Mouse (Mus musculus): ENCODE results near the gene Plekhg3.

Plekhg3 gene

GRCm38 (mm10) chr12:76578465-76578864 lies 47.8 kb downstream of the Plekhg3 start:
- no peak for ATAC-seq (ENCODE audit: insufficient number of reproducible peaks, low FRiP score, low TSS enrichment)

DNA sequence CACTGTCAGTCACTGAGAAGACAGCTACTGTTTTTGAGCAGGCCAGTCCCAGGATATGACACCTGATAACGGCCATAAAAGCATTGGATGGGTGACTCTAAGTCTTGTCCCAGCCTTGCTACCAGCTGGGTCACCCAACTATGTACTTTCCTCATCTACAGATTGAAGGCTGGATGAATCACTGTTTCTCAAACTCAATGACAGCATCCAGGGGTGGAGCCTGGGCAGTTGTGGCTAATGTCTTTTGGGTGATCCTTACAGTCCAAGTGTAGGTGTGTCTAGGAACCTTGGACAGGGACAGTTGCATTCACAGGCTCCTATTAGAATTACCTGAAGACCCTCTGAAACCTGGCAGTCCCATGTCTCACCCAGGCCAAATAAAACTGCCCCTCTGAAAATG lies 49.1 kb downstream of the Plekhg3 start:
- ATAC-seq (ENCODE audit: insufficient number of reproducible peaks, low FRiP score, low TSS enrichment): no peak

DNA sequence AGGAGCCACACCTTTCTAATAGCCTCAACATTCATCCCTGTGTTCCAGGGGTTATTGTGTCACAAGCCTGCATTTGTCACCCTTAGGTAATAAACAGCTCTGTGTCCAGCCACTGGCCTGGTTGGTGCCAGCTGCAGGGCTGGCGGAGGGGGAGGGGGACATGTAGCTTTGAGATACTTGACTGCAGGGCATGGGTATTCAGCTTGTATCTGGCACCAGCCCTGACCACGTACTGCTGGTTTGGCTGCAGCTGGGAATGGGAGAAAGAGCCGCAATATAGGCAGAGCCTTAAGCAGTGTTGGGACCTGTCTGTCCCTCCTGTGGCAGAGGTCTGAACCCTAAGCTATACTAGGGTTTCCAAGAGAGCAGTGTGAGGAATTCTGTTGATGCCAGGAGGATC lies 51.4 kb downstream of the Plekhg3 start:
- no peak for ATAC-seq (ENCODE audit: insufficient number of reproducible peaks, low FRiP score, low TSS enrichment)

- no peak for ATAC-seq (ENCODE audit: insufficient number of reproducible peaks, low FRiP score, low TSS enrichment)
These were observed 52.1 kb downstream of the Plekhg3 start for GRCm38 (mm10) chr12:76582841-76583240.

GRCm38 (mm10) chr12:76583454-76583853 lies 52.8 kb downstream of the Plekhg3 start:
- ATAC-seq (ENCODE audit: insufficient number of reproducible peaks, low FRiP score, low TSS enrichment): no peak

DNA sequence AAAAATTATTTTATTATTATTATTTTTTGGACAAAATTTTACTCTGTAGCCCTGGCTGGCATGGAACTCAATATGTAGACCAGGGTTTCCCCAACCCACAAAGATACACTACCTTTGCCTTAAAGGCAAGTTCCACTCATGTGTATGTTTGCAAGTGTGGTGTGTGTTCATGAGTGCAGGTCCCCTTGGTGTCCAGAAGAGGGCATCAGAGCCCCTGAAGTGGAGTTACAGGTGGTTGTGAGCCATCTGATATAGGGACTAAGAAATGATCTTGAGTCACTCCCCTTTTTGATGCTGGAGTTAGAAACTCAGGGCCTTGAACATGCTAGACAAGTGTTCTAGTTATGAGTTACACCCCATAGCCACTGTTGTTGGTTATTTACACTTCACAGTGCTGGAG lies 54.3 kb downstream of the Plekhg3 start:
- no peak for ATAC-seq (ENCODE audit: insufficient number of reproducible peaks, low FRiP score, low TSS enrichment)

GRCm38 (mm10) chr12:76587357-76587756 lies 56.7 kb downstream of the Plekhg3 start:
- no peak for ATAC-seq (ENCODE audit: insufficient number of reproducible peaks, low FRiP score, low TSS enrichment)

- ATAC-seq (ENCODE audit: insufficient number of reproducible peaks, low FRiP score, low TSS enrichment): no peak
These were observed 58.8 kb downstream of the Plekhg3 start for GRCm38 (mm10) chr12:76589531-76589930.

GRCm38 (mm10) chr12:76591037-76591436 lies 60.3 kb downstream of the Plekhg3 start:
- no peak for ATAC-seq (ENCODE audit: insufficient number of reproducible peaks, low FRiP score, low TSS enrichment)

DNA sequence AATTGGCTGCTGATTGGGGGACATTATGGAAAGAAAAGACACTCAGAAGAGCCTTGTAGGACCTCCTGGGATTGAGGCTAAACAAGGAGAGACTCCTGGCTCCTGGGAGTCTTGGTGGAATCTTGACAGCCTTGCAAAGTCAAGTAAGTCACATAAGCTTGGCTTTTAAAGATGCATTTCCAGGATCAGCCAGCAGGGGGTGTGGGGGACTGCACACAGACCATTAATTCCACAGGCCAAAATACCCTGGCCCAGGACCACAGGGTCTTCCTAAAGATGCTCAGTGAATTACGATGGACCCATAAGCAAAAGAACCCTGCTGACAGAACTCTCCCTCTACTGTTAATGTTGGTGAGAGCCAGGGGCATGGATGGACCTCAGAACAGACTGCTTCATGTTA lies 61.5 kb downstream of the Plekhg3 start:
- no peak for ATAC-seq (ENCODE audit: insufficient number of reproducible peaks, low FRiP score, low TSS enrichment)

- ATAC-seq (ENCODE audit: insufficient number of reproducible peaks, low FRiP score, low TSS enrichment): no peak
These were observed 62.6 kb downstream of the Plekhg3 start for GRCm38 (mm10) chr12:76593254-76593653.

- ATAC-seq (ENCODE audit: insufficient number of reproducible peaks, low FRiP score, low TSS enrichment): no peak
These were observed 63.2 kb downstream of the Plekhg3 start for GRCm38 (mm10) chr12:76593839-76594322.

- ATAC-seq (ENCODE audit: insufficient number of reproducible peaks, low FRiP score, low TSS enrichment): no peak
These were observed 63.9 kb downstream of the Plekhg3 start for GRCm38 (mm10) chr12:76594556-76594955.

GRCm38 (mm10) chr12:76595830-76596229 lies 65.1 kb downstream of the Plekhg3 start:
- no peak for ATAC-seq (ENCODE audit: insufficient number of reproducible peaks, low FRiP score, low TSS enrichment)

GRCm38 (mm10) chr12:76596292-76597023 lies 65.8 kb downstream of the Plekhg3 start:
- no peak for ATAC-seq (ENCODE audit: insufficient number of reproducible peaks, low FRiP score, low TSS enrichment)

DNA sequence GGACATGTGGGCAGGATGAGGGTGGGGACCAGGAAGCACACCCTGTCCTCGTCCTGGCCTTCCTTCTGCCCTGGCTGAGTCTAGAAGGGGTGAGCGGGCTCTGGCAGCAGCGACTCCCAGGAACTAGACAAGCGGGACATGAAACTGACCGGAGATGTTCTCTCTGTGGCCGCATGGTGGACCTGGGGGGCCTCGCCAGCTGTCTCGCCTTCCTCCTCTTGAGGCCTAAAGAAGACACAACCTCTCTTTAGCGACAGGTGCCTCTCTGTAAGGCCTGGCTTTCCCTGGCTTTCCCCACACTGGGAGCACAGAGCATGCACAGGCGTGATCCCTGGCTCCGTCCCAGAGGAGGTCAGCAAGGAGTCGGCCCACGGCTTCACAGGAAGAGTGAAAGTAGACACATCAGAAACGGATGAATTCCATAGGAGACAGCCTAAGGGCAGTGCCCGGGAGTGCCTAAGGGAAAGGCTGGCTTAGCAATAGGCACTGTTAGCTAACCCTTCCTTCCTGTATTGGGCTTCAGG lies 66.9 kb downstream of the Plekhg3 start:
- ATAC-seq (ENCODE audit: insufficient number of reproducible peaks, low FRiP score, low TSS enrichment): 0 out of 2 replicates have a peak, but pooled peaks have one; percentile 23

- ATAC-seq (ENCODE audit: insufficient number of reproducible peaks, low FRiP score, low TSS enrichment): no peak
These were observed 67.7 kb downstream of the Plekhg3 start for GRCm38 (mm10) chr12:76598196-76598928.

GRCm38 (mm10) chr12:76603779-76604178 lies 73.1 kb downstream of the Plekhg3 start:
- no peak for ATAC-seq (ENCODE audit: insufficient number of reproducible peaks, low FRiP score, low TSS enrichment)

GRCm38 (mm10) chr12:76604546-76604945 lies 73.9 kb downstream of the Plekhg3 start:
- ATAC-seq (ENCODE audit: insufficient number of reproducible peaks, low FRiP score, low TSS enrichment): no peak

- no peak for ATAC-seq (ENCODE audit: insufficient number of reproducible peaks, low FRiP score, low TSS enrichment)
These were observed 75.1 kb downstream of the Plekhg3 start for GRCm38 (mm10) chr12:76605837-76606236.

DNA sequence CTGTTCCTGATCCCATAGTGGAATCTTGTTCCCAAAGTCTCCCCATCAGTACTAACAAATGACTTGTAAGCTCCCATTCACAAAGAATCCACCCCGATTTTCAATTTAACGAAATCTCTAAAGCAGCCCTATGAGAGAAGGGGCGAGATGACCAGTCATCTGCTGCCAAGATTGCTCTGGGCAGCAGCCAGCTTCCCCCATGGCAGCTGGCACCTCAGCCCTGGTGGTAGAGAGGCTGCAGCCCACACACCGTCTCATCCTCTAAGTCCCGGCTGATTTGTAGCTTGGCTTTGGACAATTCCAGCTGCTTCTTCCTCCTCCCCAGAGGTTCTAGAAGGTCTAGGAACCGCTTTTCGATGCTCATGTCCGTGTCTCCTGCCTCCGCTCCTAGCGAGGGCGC lies 77.5 kb downstream of the Plekhg3 start:
- ATAC-seq (ENCODE audit: insufficient number of reproducible peaks, low FRiP score, low TSS enrichment): no peak

Measured in cerebellum, adult (tissue).